Mouse (Mus musculus): ENCODE results near the gene Slc35f4. TPM values are rescaled to one million over a fixed set of nuclear protein-coding genes. Genes with fewer than 3 reads are reported as not detected.

Slc35f4 gene
- total RNA-seq (2023) = not detected in 2 replicates

DNA sequence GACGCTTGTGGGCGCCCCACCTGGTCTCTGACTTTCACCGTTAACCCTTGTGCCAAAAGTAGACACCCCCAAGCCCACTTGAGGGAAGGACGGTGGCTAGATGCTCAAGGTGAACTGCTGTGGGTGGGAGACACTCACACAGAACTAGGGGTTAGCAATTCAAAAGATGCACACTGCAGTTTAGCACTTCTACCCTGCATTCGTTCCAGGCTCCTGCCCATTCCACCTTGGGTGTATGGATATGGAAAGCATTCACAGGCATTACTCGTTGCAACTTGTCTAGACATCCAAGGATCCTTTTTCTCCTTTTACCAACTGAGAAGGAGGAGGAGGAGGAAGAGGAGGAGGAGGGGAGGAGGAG is at the start of gene Slc35f4:
Gene Slc35f4 (minus strand): TSS at position 116 of the 361 bp plus-strand sequence.

All from neutrophil, adult 65 days (primary cell).